Mouse (Mus musculus): ENCODE measurements around the gene 5730522E02Rik. TPM values are rescaled to one million over a fixed set of nuclear protein-coding genes. Genes with fewer than 3 reads are reported as not detected.

Gene 5730522E02Rik
- total RNA-seq, 2 experiments from 2014 or later = not detected

DNA sequence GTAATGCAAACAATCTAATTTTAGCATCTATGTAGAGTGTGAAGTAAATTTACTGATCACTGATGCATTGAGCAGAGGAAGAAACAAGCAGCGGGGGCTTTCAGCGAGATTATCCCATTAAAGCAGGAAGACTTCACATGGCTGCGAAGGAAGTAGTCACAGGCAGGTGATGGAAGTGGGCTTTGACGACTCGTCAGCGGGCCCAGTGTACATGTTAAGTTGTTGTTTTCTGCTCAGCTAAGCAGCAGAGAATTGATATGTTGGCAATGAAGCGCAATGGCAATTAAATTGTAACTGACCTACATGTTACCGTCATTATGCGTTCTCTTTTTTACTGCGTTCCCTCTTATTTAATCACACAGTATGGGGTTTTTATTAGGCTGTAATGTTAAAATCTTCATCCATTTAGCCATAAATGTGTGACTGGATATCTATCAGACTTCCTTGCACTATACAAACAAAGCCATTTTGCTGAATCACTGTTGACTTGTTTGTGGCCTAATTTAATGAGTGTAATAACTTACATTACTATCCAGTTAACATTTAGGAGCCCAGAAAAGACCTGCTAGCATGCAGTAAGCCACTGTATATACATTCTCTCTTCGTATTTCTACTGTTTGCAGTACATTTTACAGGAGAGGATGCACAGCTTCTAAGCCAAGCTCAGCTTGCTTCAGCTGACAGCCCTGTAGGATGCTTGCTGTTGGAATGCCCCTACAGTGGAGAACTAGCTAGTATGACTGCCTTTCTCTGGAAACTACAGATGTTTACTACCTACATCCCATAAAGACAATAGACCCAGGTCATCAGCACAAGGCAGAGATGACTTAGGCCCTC lies 506.0 kb downstream of the 5730522E02Rik start:
- no peak for ATAC-seq (replicated peaks; ENCODE audit: poor library complexity, severe bottlenecking)

GRCm38 (mm10) chr11:25702791-25703190 lies 507.8 kb downstream of the 5730522E02Rik start:
- no peak for ATAC-seq (replicated peaks; ENCODE audit: poor library complexity, severe bottlenecking)

DNA sequence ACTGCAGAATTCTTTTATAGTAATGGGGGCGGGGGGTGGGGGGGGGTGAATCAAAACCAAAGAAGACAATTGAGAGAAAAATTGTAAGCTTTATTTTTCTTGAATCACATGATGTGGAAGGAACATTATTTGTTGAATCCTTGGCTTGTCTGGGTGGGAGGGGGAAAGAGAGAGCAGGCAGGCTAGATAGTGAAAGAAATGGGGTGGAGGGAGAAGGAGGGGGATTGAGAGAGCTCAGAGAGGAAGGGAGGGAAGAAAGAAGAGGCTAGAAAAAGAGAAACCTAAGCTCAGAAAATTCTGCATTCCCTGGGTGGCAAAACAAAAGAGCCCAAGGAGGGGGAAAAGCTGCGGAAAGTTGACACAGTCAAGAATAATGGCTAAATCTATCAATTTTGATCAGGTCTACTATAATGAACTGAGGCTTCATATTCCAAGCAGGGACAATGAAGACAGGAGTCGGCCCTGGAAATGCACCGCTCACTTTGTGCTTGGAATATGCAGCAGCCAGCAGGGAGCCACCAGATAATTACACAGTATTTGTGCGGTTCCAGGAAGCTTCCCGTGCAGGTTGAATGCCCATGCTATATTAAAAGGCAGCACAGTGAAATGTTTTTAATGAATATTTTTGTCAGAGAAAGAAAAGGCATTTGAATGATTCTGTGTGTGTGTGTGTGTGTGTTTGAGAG lies 512.9 kb downstream of the 5730522E02Rik start:
- ATAC-seq (replicated peaks; ENCODE audit: poor library complexity, severe bottlenecking) = no peak

GRCm38 (mm10) chr11:25696168-25696567 lies 514.4 kb downstream of the 5730522E02Rik start:
- ATAC-seq (replicated peaks; ENCODE audit: poor library complexity, severe bottlenecking) = no peak

DNA sequence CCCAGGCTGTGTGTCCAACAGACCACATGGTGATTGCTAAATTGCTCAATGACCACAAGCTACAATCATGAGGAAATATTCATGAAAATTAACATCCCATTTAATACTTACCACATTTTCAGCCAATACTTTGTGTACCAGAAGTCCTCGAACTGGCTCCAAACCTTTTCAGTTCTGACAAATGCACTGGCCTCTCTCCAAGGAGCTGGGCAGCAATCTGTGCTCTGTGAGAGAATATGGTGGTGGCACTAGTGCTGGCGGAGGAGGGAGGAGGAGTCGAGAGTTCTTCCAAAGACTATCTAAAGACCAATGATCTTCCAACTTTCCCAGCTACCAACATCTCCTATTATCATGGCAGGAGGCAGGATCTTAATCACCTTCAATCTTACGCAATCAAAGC lies 525.8 kb downstream of the 5730522E02Rik start:
- no peak for ATAC-seq (replicated peaks; ENCODE audit: poor library complexity, severe bottlenecking)

- no peak for ATAC-seq (replicated peaks; ENCODE audit: poor library complexity, severe bottlenecking)
These were observed 530.7 kb downstream of the 5730522E02Rik start for GRCm38 (mm10) chr11:25679856-25680255.

- no peak for ATAC-seq (replicated peaks; ENCODE audit: poor library complexity, severe bottlenecking)
These were observed 536.4 kb downstream of the 5730522E02Rik start for GRCm38 (mm10) chr11:25674194-25674593.

GRCm38 (mm10) chr11:25670018-25670417 lies 540.5 kb downstream of the 5730522E02Rik start:
- ATAC-seq (replicated peaks; ENCODE audit: poor library complexity, severe bottlenecking) = no peak

DNA sequence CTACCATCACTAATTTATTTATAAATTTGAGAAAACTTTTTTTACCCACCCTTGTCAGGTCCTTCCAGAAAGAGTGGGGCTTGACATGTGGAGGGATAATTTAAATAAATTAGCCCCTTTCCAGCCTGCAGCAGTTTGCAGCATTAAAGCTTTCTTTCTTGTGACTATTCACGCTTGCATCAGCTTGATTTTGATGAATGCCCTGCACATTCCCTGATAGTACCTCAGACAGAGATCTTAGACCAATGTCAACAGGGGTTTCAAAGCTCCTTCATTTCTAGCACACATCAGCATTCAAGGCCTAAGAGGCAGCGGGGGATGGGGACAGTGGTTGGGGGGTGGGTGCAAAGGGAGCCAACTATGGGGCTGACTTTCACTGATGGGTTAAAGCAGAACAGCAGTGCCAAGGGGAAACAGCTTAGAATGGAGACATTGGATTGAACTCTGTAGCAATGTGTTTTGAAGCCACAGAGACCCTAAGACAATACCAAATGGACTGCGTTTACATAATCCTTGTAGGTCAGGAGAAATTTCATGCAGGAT lies 545.9 kb downstream of the 5730522E02Rik start:
- no peak for ATAC-seq (replicated peaks; ENCODE audit: poor library complexity, severe bottlenecking)

DNA sequence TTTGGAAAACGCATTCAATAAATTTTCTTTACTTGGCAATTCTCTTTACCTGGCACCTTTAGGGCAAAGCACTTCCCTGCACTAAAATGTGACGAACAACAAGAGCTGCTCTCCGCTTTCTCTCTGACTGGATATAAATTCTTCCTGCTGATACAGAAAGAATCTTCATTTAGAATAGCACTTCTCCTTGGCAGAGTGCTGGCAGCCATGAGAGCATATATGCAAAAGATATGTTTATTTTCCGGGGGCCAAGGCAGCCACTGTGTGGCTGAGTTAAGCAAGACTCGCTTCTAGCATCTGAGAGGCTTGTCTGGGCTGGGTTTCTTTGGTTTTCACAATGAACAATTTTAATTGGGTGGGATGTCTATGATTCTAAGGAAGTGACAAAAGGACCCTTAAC lies 564.3 kb downstream of the 5730522E02Rik start:
- ATAC-seq (replicated peaks; ENCODE audit: poor library complexity, severe bottlenecking) = no peak

DNA sequence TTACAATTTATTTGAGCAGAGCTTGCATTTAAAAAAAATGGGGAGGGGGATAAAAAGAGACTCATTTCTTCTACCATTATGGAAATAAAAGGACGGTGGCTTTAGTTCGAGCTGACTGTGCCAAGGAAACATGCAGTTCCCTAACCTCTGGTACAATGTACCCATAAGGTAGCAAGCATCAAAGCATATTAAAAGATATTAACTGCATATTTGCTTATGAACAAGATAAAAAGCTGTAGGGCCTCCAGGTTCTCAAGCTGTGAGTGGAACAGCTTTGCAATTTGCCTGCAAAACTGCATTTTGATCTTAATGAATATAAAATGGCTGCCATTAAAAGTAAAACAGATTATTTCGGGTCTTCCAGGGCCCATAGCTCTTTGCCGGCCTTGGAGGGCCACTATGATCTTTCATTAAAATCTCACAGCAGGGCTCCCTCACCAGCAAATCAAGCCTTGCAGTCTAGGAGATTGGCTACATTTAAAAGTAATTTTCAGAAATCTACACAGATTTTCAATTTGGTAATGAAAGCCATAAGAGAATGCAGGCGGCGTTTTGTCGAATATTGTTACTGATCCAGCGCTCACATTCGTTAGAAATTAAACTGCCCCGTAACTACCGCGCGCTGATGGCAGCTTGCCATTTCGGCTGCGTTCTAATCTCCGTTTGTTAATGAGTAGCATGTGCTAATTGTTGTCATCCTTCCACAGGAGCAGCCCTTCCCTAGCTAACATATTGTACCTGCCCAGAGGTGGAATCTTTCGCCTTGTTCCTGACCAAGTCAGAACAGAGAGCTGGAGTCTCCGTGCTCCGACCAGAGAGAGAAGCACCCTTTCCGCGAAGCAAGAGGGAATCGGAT lies 565.6 kb downstream of the 5730522E02Rik start:
- ATAC-seq (replicated peaks; ENCODE audit: poor library complexity, severe bottlenecking) = no peak

- ATAC-seq (replicated peaks; ENCODE audit: poor library complexity, severe bottlenecking) = no peak
These were observed 603.7 kb downstream of the 5730522E02Rik start for GRCm38 (mm10) chr11:25606886-25607285.

GRCm38 (mm10) chr11:25600030-25600429 lies 610.5 kb downstream of the 5730522E02Rik start:
- no peak for ATAC-seq (replicated peaks; ENCODE audit: poor library complexity, severe bottlenecking)

DNA sequence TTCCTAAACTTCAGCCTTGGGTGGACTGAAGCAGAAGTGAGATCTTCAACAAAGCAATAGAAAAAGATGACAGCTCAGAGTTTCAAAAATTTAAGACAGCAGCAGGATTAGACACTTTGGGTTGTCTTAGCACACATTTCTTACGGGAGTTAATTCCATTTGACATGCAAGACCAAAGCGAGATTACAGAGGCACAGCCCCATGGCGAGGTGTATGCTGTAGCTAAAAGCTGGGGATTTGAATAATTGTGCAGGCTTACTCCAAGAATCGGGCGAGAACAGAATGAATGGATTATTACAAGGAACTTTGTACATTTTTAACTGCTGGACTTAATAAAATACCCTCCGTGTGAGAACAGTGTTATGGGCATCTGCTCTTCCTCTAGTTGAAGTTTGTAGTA lies 615.3 kb downstream of the 5730522E02Rik start:
- ATAC-seq (replicated peaks; ENCODE audit: poor library complexity, severe bottlenecking) = no peak

DNA sequence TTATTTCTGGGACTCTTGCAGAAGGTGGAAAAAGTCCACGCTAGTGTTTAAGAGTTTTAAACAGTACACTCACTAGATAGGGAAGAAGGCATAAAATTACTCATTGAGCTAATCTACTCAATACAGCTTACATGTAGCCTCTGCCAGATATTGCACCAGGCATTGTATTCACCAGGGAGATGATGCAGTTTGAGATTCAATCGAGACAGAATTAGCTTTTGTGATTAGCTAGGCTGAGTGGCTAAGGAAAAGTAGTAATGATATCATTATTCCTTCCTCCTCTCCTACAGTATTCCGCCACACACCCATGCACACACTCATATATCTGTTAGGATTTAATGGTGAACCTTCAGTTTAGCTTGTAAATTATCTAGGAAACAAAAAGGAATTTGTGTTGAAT lies 615.8 kb downstream of the 5730522E02Rik start:
- ATAC-seq (replicated peaks; ENCODE audit: poor library complexity, severe bottlenecking) = no peak

DNA sequence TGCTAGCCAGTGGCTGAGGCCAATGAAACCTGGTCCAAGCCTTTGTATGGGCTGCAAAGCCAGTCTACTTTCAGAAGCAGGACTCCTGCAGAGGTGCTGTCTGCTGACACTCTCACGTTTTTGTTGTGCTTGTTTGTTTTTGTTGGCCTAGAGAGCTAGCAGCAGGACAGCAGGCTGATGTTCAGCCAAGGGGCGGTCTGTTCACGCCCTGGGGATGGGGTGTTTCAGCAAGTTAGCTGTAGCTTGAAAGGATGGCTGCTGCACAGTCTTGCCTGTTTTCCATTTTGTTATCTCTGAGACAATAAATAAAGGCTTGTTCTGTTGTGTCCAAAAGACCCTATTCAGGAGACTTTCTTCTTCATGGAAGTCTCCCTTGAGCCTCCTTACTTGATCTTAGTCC lies 618.3 kb downstream of the 5730522E02Rik start:
- no peak for ATAC-seq (replicated peaks; ENCODE audit: poor library complexity, severe bottlenecking)

DNA sequence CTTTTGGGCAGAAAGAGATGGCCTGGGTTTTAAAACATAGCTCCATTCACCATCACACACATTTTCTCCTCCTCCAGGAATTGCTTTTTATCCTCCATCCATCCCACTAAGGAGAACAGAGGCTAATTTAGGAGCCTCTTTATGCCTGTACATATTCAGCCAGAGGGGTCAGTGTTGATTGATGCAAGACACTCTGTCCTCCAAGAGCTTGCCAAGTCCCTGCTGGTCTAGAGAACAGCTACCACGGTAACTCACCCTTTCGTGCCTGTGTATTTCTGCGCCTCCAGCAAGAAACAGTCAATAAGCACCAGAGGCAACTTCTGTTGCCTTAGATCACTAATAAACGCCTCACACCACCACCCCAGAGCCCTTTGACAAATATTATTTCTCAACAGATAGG lies 620.3 kb downstream of the 5730522E02Rik start:
- ATAC-seq (replicated peaks; ENCODE audit: poor library complexity, severe bottlenecking) = no peak

DNA sequence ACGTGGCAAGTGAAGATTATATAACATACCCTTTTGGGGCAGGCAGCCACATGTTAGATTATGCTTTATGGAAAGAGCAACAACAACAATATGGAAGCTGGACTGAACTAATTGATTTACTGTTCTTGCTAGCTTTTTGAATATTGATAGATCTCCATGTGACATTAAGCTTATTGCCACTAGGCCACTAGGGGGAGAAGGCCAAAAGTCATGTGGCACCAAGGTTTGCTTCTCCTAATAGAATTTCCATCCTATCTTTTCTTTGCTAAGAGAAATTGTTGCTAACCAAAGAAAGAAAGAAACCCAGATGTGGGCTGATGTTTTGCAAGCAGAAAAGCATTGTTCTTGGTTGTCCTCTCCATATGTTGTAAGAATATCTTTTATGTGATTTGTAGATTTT lies 621.1 kb downstream of the 5730522E02Rik start:
- ATAC-seq (replicated peaks; ENCODE audit: poor library complexity, severe bottlenecking) = no peak

DNA sequence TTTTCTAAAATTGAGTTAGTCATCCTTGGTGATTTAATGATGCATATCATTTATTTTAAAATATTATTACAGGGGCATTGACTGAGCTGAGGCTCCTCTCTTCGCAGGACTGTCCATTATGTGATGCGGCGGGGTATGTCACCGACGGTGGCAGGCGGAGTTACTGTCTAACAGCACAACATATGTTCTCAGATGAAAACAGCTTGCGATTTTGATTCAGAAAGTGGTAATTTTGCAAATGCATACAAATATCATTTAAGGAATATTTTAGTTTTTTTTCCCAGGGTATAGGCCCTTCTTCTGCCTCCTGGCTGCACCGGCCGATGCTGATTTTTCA lies 636.5 kb downstream of the 5730522E02Rik start:
- ATAC-seq (replicated peaks; ENCODE audit: poor library complexity, severe bottlenecking) = no peak

GRCm38 (mm10) chr11:25573408-25574128 lies 637.0 kb downstream of the 5730522E02Rik start:
- ATAC-seq (replicated peaks; ENCODE audit: poor library complexity, severe bottlenecking) = no peak

Measured in granulocyte monocyte progenitor cell, adult 5-6 weeks (primary cell).